Mouse (Mus musculus): ENCODE measurements around the gene Rras. TPM values are rescaled to one million over a fixed set of nuclear protein-coding genes. Genes with fewer than 3 reads are reported as not detected.

Gene Rras
- total and polyA plus RNA-seq, 3 experiments: 5.0 to 24.1 TPM; not detected in 1

- Histone ChIP-seq H3K9ac (ENCODE audit: control insufficient read depth, low read depth, low read length, poor library complexity, severe bottlenecking) (no peak overlapping the region), H3K4me1 (ENCODE audit: control insufficient read depth in 1 of 2, insufficient read depth in 2 of 2, low read length in 2 of 2) (peaks cover 0 to 1% of the 10 kb centered on the region in 2 experiments; a peak in 1 of 4 replicates), H3K36me3 (ENCODE audit: control insufficient read depth in 1 of 2, insufficient read depth in 2 of 2, low read length in 2 of 2) (peaks cover 0 to 4% of the 10 kb centered on the region in 2 experiments; a peak in 2 of 4 replicates), H3K27ac (ENCODE audit: control insufficient read depth, low read depth, low read length) (no peak overlapping the region), H3K9me3 (replicated peaks; ENCODE audit: insufficient read depth, low read length) (no peaks in the 10 kb centered on the region), H3K79me2 (ENCODE audit: control insufficient read depth, insufficient read depth, low read length, poor library complexity) (no peaks in the 10 kb centered on the region), H3K27me3 (ENCODE audit: control insufficient read depth in 1 of 2, insufficient read depth in 2 of 2, low read length in 2 of 2) (no peaks in the 10 kb centered on the region), H3K4me3 (ENCODE audit: control insufficient read depth in 1 of 2, insufficient read depth in 1 of 2, low read depth in 2 of 2, low read length in 2 of 2) (no peak overlapping the region)
- TF ChIP-seq TBP (IDR thresholded peaks at IDR 0.05; ENCODE audit: low read depth, low read length): no peak
- DNase-seq (ENCODE audit: low read depth, low spot score): no peak
Observed at GRCm38 (mm10) chr7:45007846-45008245, 9.9 kb upstream of the Rras start.

- H3K36me3 ChIP-seq (ENCODE audit: control insufficient read depth in 1 of 2, insufficient read depth in 2 of 2, low read length in 2 of 2): peaks cover 0 to 4% of the 10 kb centered on the region in 2 experiments; a peak in 3 of 4 replicates
- TF ChIP-seq TAL1 (IDR thresholded peaks at IDR 0.05; ENCODE audit: low read length): no peak
- no peak for TF ChIP-seq POLR2AphosphoS2 (IDR thresholded peaks at IDR 0.05; ENCODE audit: low read length)
- peaks cover 0 to 3% of the 10 kb centered on the region in 2 experiments; a peak in 1 of 4 replicates for H3K4me1 ChIP-seq (ENCODE audit: control insufficient read depth in 1 of 2, insufficient read depth in 2 of 2, low read length in 2 of 2)
- H3K27me3 ChIP-seq (ENCODE audit: control insufficient read depth in 1 of 2, insufficient read depth in 2 of 2, low read length in 2 of 2): no peaks in the 10 kb centered on the region
- H3K9ac ChIP-seq (ENCODE audit: control insufficient read depth, low read depth, low read length, poor library complexity, severe bottlenecking): no peak overlapping the region
- H3K27ac ChIP-seq (ENCODE audit: control insufficient read depth, low read depth, low read length): no peak overlapping the region
- no peaks in the 10 kb centered on the region for H3K9me3 ChIP-seq (replicated peaks; ENCODE audit: insufficient read depth, low read length)
- H3K79me2 ChIP-seq (ENCODE audit: control insufficient read depth, insufficient read depth, low read length, poor library complexity): no peaks in the 10 kb centered on the region; the same call in 1 of the 2 replicates
- H3K4me3 ChIP-seq (ENCODE audit: control insufficient read depth in 1 of 2, insufficient read depth in 1 of 2, low read depth in 2 of 2, low read length in 2 of 2): no peak overlapping the region
- DNase-seq (ENCODE audit: low read depth, low spot score): no peak
Observed at GRCm38 (mm10) chr7:45008411-45008810, 9.3 kb upstream of the Rras start.

DNA sequence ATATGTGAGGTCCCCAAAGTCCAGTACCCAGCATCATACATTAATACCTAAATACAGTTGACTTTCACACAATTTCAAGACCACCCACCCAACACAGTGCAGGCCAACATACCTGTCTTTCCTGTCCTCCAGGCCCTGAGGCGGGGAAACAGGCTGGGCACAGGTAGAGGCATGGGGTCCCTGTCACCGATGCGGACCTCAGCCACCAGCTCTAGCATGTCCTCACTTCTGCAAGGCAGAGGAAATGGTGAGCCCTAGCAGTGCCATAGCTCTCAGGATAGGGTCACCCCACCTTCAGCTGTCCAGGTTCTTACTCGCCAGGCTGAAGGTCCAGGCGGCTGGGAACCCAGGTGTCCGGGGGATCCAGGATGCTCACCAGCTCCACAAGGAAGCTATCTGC is 5.8 kb upstream of the Rras start:
- no peaks in the 10 kb centered on the region for H3K27me3 ChIP-seq (ENCODE audit: control insufficient read depth in 1 of 2, insufficient read depth in 2 of 2, low read length in 2 of 2)
- no peak overlapping the region for H3K4me3 ChIP-seq (ENCODE audit: control insufficient read depth in 1 of 2, insufficient read depth in 1 of 2, low read depth in 2 of 2, low read length in 2 of 2)
- TF ChIP-seq TCF12 (IDR thresholded peaks at IDR 0.05; ENCODE audit: low read depth, low read length) (no peak), BHLHE40 (IDR thresholded peaks at IDR 0.05; ENCODE audit: borderline replicate concordance, low read depth, low read length) (no peak), USF1 (IDR thresholded peaks at IDR 0.05; ENCODE audit: low read depth, low read length) (no peak), MEF2A (IDR thresholded peaks at IDR 0.05; ENCODE audit: extremely low read depth, insufficient replicate concordance, low read depth, low read length, poor library complexity, severe bottlenecking) (no peak), KAT2A (conservative IDR thresholded peaks at IDR 0.05; ENCODE audit: low read depth, low read length) (no peak), GATA1 (IDR thresholded peaks at IDR 0.05; ENCODE audit: low read depth, low read length) (no peak), TAL1 (IDR thresholded peaks at IDR 0.05; ENCODE audit: low read length) (no peak)
- H3K9me3 ChIP-seq (replicated peaks; ENCODE audit: insufficient read depth, low read length): no peaks in the 10 kb centered on the region
- peaks cover 4 to 8% of the 10 kb centered on the region in 2 experiments for H3K36me3 ChIP-seq (ENCODE audit: control insufficient read depth in 1 of 2, insufficient read depth in 2 of 2, low read length in 2 of 2)
- peaks cover 16% of the 10 kb centered on the region for H3K79me2 ChIP-seq (ENCODE audit: control insufficient read depth, insufficient read depth, low read length, poor library complexity)
- no peak for DNase-seq (ENCODE audit: low read depth, low spot score)
- no peak overlapping the region for H3K27ac ChIP-seq (ENCODE audit: control insufficient read depth, low read depth, low read length)
- peaks cover 4 to 14% of the 10 kb centered on the region in 2 experiments for H3K4me1 ChIP-seq (ENCODE audit: control insufficient read depth in 1 of 2, insufficient read depth in 2 of 2, low read length in 2 of 2)
- no peak overlapping the region for H3K9ac ChIP-seq (ENCODE audit: control insufficient read depth, low read depth, low read length, poor library complexity, severe bottlenecking)

All from MEL (cell line).